Mouse (Mus musculus) right cerebral cortex, postnatal 14 days (tissue): ENCODE measurements around the gene Gm20838.
"Not testable (repeated sequence)": the region's sequence is repeated elsewhere in the genome, so short reads cannot be mapped to it uniquely, and the experiment has no call there.

Experiments used
- DNase-seq: peaks from one replicate; pipeline ENCODE4 v3.0.0; 2022

Gm20838 gene

GRCm38 (mm10) chrY:33543064-33543463 lies at the start of gene Gm20838:
Gene Gm20838 (minus strand): TSS chrY:33543164.
- DNase-seq, result not testable (repeated sequence)
